Mouse (Mus musculus): Measurements from ENCODE around the gene Acsbg1.
"Not testable (repeated sequence)": the region's sequence is repeated elsewhere in the genome, so short reads cannot be mapped to it uniquely, and the experiment has no call there.

Gene Acsbg1

GRCm38 (mm10) chr9:54661605-54662377 lies at the start of gene Acsbg1:
TSS of gene Acsbg1 (minus strand) at chr9:54661870.
- DNase-seq: peak; percentile 6

- DNase-seq: no peak
Observed at GRCm38 (mm10) chr9:54708085-54708484, 46.4 kb upstream of the Acsbg1 start.

GRCm38 (mm10) chr9:54707288-54707999 lies 45.8 kb upstream of the Acsbg1 start:
- DNase-seq: no peak

- DNase-seq: no peak
Observed at GRCm38 (mm10) chr9:54705561-54705960, 43.9 kb upstream of the Acsbg1 start.

- no peak for DNase-seq
Observed at GRCm38 (mm10) chr9:54704361-54704760, 42.7 kb upstream of the Acsbg1 start.

- DNase-seq: no peak
Observed at GRCm38 (mm10) chr9:54702581-54702980, 40.9 kb upstream of the Acsbg1 start.

- no peak for DNase-seq
Observed at GRCm38 (mm10) chr9:54700746-54701145, 39.1 kb upstream of the Acsbg1 start.

- no peak for DNase-seq
Observed at GRCm38 (mm10) chr9:54700174-54700475, 38.5 kb upstream of the Acsbg1 start.

GRCm38 (mm10) chr9:54699345-54700173 lies 37.9 kb upstream of the Acsbg1 start:
- DNase-seq: peak; percentile 73

- DNase-seq: no peak
Observed at GRCm38 (mm10) chr9:54699087-54699344, 37.3 kb upstream of the Acsbg1 start.

GRCm38 (mm10) chr9:54698318-54699086 lies 36.8 kb upstream of the Acsbg1 start, which contains the start of gene Dnaja4:
TSS of gene Dnaja4 (plus strand) at chr9:54698873.
- DNase-seq: no peak

GRCm38 (mm10) chr9:54691241-54691805 lies 29.7 kb upstream of the Acsbg1 start:
- DNase-seq: not testable (repeated sequence)

GRCm38 (mm10) chr9:54690697-54691096 lies 29.0 kb upstream of the Acsbg1 start:
- DNase-seq: not testable (repeated sequence)

GRCm38 (mm10) chr9:54689446-54689845 lies 27.8 kb upstream of the Acsbg1 start:
- no peak for DNase-seq

GRCm38 (mm10) chr9:54687246-54688236 lies 25.9 kb upstream of the Acsbg1 start:
- DNase-seq: peak; percentile 65

GRCm38 (mm10) chr9:54683814-54684605 lies 22.3 kb upstream of the Acsbg1 start:
- no peak for DNase-seq

GRCm38 (mm10) chr9:54682846-54683245 lies 21.2 kb upstream of the Acsbg1 start:
- DNase-seq: no peak

GRCm38 (mm10) chr9:54676531-54676986 lies 14.9 kb upstream of the Acsbg1 start:
- peak; percentile 57 for DNase-seq

- DNase-seq: no peak
Observed at GRCm38 (mm10) chr9:54673887-54674286, 12.2 kb upstream of the Acsbg1 start.

- DNase-seq: no peak
Observed at GRCm38 (mm10) chr9:54671962-54672361, 10.3 kb upstream of the Acsbg1 start.

Measured in layer of hippocampus, adult 9-11 months (tissue).